Mouse (Mus musculus): ENCODE measurements at regions not wholly inside any gene's neighbourhood (a gene's known extent, or its start where the extent isn't known, plus 50 kb on each side); places are given as distances from the start of the nearest gene placed in this dataset.

DNA sequence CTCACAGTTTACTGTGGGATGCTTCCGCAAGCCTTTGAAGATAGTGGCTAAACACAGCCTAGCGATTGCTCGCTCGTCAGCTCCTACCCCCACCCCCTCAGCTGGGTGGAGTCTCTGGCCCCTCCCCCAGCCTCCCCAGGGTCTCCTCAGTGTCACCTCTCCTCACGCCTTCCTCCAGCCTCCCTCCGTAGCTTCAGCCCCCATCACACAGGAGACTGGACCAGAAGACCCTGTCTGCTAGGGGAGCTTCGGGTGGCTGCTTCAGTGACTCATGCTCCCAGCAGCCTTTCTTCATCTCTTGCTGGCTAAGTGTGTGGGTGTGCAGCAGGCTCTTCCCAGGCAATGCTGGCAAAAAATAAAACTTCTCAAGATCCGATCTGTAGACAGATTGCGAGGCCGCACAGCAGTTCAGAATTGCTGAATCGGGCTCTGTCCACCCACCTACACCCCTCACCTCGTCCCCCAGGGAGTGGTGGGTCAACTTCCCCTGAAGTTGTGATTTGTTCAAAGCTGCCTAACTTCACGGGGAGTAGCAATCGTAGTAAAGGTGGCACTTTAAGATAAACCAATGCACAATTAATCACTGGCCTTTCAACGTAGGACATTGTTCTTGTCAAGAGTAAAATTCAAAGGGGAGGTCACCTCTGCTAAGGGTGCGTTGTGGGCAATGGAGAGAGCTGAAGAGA, 61.2 kb upstream of the Ankrd28 start:
- Histone ChIP-seq H3K27me3 (ENCODE audit: insufficient read depth, low read length) (peaks cover 9% of the 10 kb centered on the region; the same call in 1 of the 2 replicates), H3K9me3 (replicated peaks) (no peaks in the 10 kb centered on the region), H3K4me3 (ENCODE audit: low read depth, low read length) (no peak overlapping the region), H3K4me1 (ENCODE audit: insufficient read depth, low read depth, low read length) (no peaks in the 10 kb centered on the region), H3K36me3 (replicated peaks) (no peaks in the 10 kb centered on the region)
- DNase-seq (ENCODE audit: low spot score) (no peak), ATAC-seq (ENCODE audit: extremely low read depth, insufficient number of reproducible peaks, low FRiP score, poor library complexity, severe bottlenecking) (no peak)
- TF ChIP-seq GATA2 (IDR thresholded peaks at IDR 0.05; ENCODE audit: borderline replicate concordance, low read depth, low read length) = no peak
- TF ChIP-seq POLR2AphosphoS5 (IDR thresholded peaks at IDR 0.05; ENCODE audit: insufficient replicate concordance, low read depth, low read length) = no peak
- no peak for TF ChIP-seq TAL1 (conservative IDR thresholded peaks at IDR 0.05; ENCODE audit: low read depth, low read length)
- no peak for TF ChIP-seq CTCF (IDR thresholded peaks at IDR 0.05; ENCODE audit: low read depth, low read length)
- no peak for TF ChIP-seq GATA1 (IDR thresholded peaks at IDR 0.05; ENCODE audit: borderline replicate concordance, low read length)

DNA sequence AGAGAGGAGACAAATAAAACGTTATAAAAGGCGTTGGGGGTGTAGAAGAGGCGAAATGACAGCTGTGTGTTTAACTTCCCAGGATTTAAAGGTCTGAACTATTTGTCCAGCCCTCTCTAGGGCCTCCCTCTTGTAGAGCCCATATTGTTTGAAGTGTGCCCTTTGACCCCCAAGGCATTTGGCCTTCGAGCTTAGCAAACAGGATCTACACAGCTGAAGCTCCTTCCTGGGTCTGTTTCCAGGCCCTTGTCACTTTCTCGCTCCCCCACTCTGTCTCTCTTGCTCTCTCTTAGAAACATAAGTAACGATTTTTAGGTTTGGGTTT, 61.7 kb upstream of the Ankrd28 start:
- DNase-seq (ENCODE audit: low spot score) (no peak), ATAC-seq (ENCODE audit: extremely low read depth, insufficient number of reproducible peaks, low FRiP score, poor library complexity, severe bottlenecking) (no peak)
- Histone ChIP-seq H3K9me3 (replicated peaks) (no peaks in the 10 kb centered on the region), H3K27me3 (ENCODE audit: insufficient read depth, low read length) (peaks cover 9% of the 10 kb centered on the region; the same call in 1 of the 2 replicates), H3K4me1 (ENCODE audit: insufficient read depth, low read depth, low read length) (no peaks in the 10 kb centered on the region), H3K36me3 (replicated peaks) (no peaks in the 10 kb centered on the region), H3K4me3 (ENCODE audit: low read depth, low read length) (no peak overlapping the region)
- TF ChIP-seq TAL1 (conservative IDR thresholded peaks at IDR 0.05; ENCODE audit: low read depth, low read length) (no peak), GATA2 (IDR thresholded peaks at IDR 0.05; ENCODE audit: borderline replicate concordance, low read depth, low read length) (no peak), CTCF (IDR thresholded peaks at IDR 0.05; ENCODE audit: low read depth, low read length) (no peak), GATA1 (IDR thresholded peaks at IDR 0.05; ENCODE audit: borderline replicate concordance, low read length) (no peak), POLR2AphosphoS5 (IDR thresholded peaks at IDR 0.05; ENCODE audit: insufficient replicate concordance, low read depth, low read length) (no peak)

DNA sequence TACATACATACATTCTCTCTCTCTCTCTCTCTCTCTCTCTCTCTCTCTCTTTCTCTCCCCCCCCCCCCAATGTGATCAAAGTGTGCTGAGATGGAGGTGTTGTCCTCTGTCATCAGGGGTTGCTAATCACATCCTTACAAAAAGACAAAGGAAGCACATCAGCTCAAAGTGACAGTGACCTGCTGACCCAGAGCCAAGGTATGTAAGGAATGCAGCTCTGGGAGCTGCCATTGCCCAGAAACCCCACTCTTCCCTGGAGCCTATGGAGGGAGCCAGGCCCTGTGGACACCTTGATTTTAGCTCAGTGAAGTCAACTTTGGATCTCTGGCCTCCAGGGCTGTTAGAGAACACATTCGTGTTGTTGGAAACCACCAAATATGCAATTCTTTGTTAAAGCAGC, 66.0 kb upstream of the Ankrd28 start:
- TF ChIP-seq POLR2AphosphoS5 (IDR thresholded peaks at IDR 0.05; ENCODE audit: insufficient replicate concordance, low read depth, low read length) (no peak), CTCF (IDR thresholded peaks at IDR 0.05; ENCODE audit: low read depth, low read length) (no peak), GATA1 (IDR thresholded peaks at IDR 0.05; ENCODE audit: borderline replicate concordance, low read length) (no peak), TAL1 (conservative IDR thresholded peaks at IDR 0.05; ENCODE audit: low read depth, low read length) (no peak), GATA2 (IDR thresholded peaks at IDR 0.05; ENCODE audit: borderline replicate concordance, low read depth, low read length) (no peak)
- no peaks in the 10 kb centered on the region for H3K9me3 ChIP-seq (replicated peaks)
- H3K4me1 ChIP-seq (ENCODE audit: insufficient read depth, low read depth, low read length) = no peaks in the 10 kb centered on the region
- ATAC-seq (ENCODE audit: extremely low read depth, insufficient number of reproducible peaks, low FRiP score, poor library complexity, severe bottlenecking) = no peak
- H3K27me3 ChIP-seq (ENCODE audit: insufficient read depth, low read length) = peaks cover 5% of the 10 kb centered on the region; the same call in 1 of the 2 replicates
- no peaks in the 10 kb centered on the region for H3K36me3 ChIP-seq (replicated peaks)
- H3K4me3 ChIP-seq (ENCODE audit: low read depth, low read length) = no peak overlapping the region
- no peak for DNase-seq (ENCODE audit: low spot score)

DNA sequence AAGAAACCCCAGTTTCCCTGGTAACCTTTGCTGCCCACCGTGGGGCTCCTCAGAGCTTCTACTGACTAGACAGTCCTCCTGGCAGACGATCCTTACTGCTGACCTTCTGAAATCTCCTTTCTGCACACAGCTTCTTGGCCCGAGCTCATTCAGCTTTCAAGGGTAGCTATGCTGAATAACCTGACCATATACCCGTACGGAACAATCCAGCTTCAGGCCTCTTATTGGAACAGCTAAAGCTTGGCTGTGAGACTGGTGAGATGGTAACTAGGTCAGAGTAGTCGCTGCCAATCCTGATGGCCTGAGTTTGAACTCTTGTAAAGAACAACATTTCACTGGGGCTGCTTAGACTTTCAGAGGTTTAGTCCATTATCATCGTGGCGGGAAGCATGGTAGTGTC, 69.1 kb upstream of the Ankrd28 start:
- no peak for DNase-seq (ENCODE audit: low spot score)
- H3K4me1 ChIP-seq (ENCODE audit: insufficient read depth, low read depth, low read length) = no peaks in the 10 kb centered on the region
- H3K4me3 ChIP-seq (ENCODE audit: low read depth, low read length) = no peak overlapping the region
- no peaks in the 10 kb centered on the region for H3K9me3 ChIP-seq (replicated peaks)
- TF ChIP-seq GATA1 (IDR thresholded peaks at IDR 0.05; ENCODE audit: borderline replicate concordance, low read length) (no peak), CTCF (IDR thresholded peaks at IDR 0.05; ENCODE audit: low read depth, low read length) (no peak), TAL1 (conservative IDR thresholded peaks at IDR 0.05; ENCODE audit: low read depth, low read length) (no peak), GATA2 (IDR thresholded peaks at IDR 0.05; ENCODE audit: borderline replicate concordance, low read depth, low read length) (no peak)
- no peak for ATAC-seq (ENCODE audit: extremely low read depth, insufficient number of reproducible peaks, low FRiP score, poor library complexity, severe bottlenecking)
- peaks cover 2% of the 10 kb centered on the region; the same call in 1 of the 2 replicates for H3K27me3 ChIP-seq (ENCODE audit: insufficient read depth, low read length)
- H3K36me3 ChIP-seq (replicated peaks) = no peaks in the 10 kb centered on the region

DNA sequence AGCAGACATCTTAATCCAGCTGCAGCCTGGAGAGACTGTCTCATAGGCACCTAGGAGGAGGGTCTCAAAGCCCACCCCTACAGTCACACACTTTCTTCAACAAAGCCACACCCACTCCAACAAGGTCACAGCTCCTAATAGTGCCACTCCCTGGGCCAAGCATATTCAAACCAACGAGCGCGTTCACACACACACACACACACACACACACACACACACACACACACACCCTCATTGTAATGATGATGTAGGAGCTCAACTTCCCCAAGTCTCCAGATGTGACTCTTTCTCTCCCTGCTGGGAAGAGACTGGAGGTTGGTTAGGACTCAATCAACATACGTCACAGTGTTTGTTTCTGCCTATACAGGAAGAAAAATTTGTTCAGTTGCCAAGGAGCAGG, 69.5 kb upstream of the Ankrd28 start:
- TF ChIP-seq CTCF (IDR thresholded peaks at IDR 0.05; ENCODE audit: low read depth, low read length) (no peak), POLR2AphosphoS5 (IDR thresholded peaks at IDR 0.05; ENCODE audit: insufficient replicate concordance, low read depth, low read length) (no peak), GATA2 (IDR thresholded peaks at IDR 0.05; ENCODE audit: borderline replicate concordance, low read depth, low read length) (no peak), GATA1 (IDR thresholded peaks at IDR 0.05; ENCODE audit: borderline replicate concordance, low read length) (no peak), TAL1 (conservative IDR thresholded peaks at IDR 0.05; ENCODE audit: low read depth, low read length) (no peak)
- Histone ChIP-seq H3K4me1 (ENCODE audit: insufficient read depth, low read depth, low read length) (no peaks in the 10 kb centered on the region), H3K36me3 (replicated peaks) (no peaks in the 10 kb centered on the region), H3K9me3 (replicated peaks) (no peaks in the 10 kb centered on the region), H3K27me3 (ENCODE audit: insufficient read depth, low read length) (peaks cover 2% of the 10 kb centered on the region; the same call in 1 of the 2 replicates), H3K4me3 (ENCODE audit: low read depth, low read length) (no peak overlapping the region)
- no peak for DNase-seq (ENCODE audit: low spot score)
- no peak for ATAC-seq (ENCODE audit: extremely low read depth, insufficient number of reproducible peaks, low FRiP score, poor library complexity, severe bottlenecking)

DNA sequence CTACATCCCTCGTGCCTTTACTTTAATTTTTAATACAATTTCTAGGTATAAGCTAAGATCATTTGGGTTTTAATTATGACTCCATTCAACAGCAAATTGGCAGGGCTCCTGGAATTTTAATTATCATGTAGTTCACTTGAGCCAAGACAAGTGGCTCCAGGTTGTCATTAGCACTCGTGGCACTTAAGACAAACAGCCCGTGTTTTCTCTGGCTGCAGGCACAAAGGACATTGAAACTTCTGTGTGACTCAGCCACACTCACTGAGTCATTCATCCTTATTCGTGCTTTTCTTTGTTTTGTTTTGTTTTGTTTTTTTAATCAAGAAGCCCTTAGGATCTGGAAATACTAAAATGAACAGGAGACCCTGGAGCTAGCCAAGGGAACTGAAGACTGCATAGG, 71.5 kb upstream of the Ankrd28 start:
- Histone ChIP-seq H3K27me3 (ENCODE audit: insufficient read depth, low read length) (no peaks in the 10 kb centered on the region), H3K4me3 (ENCODE audit: low read depth, low read length) (no peak overlapping the region), H3K9me3 (replicated peaks) (no peaks in the 10 kb centered on the region), H3K36me3 (replicated peaks) (no peaks in the 10 kb centered on the region), H3K4me1 (ENCODE audit: insufficient read depth, low read depth, low read length) (no peaks in the 10 kb centered on the region)
- ATAC-seq (ENCODE audit: extremely low read depth, insufficient number of reproducible peaks, low FRiP score, poor library complexity, severe bottlenecking) (no peak), DNase-seq (ENCODE audit: low spot score) (no peak)
- TF ChIP-seq CTCF (IDR thresholded peaks at IDR 0.05; ENCODE audit: low read depth, low read length) (no peak), TAL1 (conservative IDR thresholded peaks at IDR 0.05; ENCODE audit: low read depth, low read length) (no peak), POLR2AphosphoS5 (IDR thresholded peaks at IDR 0.05; ENCODE audit: insufficient replicate concordance, low read depth, low read length) (no peak), GATA1 (IDR thresholded peaks at IDR 0.05; ENCODE audit: borderline replicate concordance, low read length) (no peak), GATA2 (IDR thresholded peaks at IDR 0.05; ENCODE audit: borderline replicate concordance, low read depth, low read length) (no peak)
